Mouse (Mus musculus) MEL (cell line): Measurements from ENCODE around the gene Ocln.
A peak's percentile ranks its signal among the peaks of the same experiment; 100 is the strongest.
"Not testable (repeated sequence)": the region's sequence is repeated elsewhere in the genome, so short reads cannot be mapped to it uniquely, and the experiment has no call there.

ENCODE experiments used
- BHLHE40 ChIP-seq: IDR thresholded peaks from 2 replicates; pipeline ENCODE4 v1.6.1; 2012; ENCODE audit warnings: low read depth, mild to moderate bottlenecking, inconsistent platforms, low read length, improper control_type of control experiment, borderline replicate concordance
- CTCF ChIP-seq, 3 experiments: IDR thresholded peaks in 2 of 3; conservative IDR thresholded peaks in 1 of 3; 2 replicates each; pipeline ENCODE4 v1.5.1; 2011 to 2012; ENCODE audit warnings: low read length in 3 of 3, low read depth in 2 of 3, mild to moderate bottlenecking in 2 of 3, improper control_type of control experiment in 1 of 3, inconsistent platforms in 1 of 3, mixed read lengths in 1 of 3, moderate library complexity in 1 of 3; ENCODE audit not compliant: control insufficient read depth in 1 of 3, insufficient read depth in 1 of 3, poor library complexity in 1 of 3, severe bottlenecking in 1 of 3
- HCFC1 ChIP-seq: IDR thresholded peaks from 2 replicates; pipeline ENCODE4 v1.6.1; 2012; ENCODE audit warnings: low read depth, mild to moderate bottlenecking, inconsistent platforms, low read length, improper control_type of control experiment, moderate library complexity
- KAT2A ChIP-seq: conservative IDR thresholded peaks from 2 replicates; pipeline ENCODE4 v1.6.1; 2012; ENCODE audit warnings: low read depth, low read length, improper control_type of control experiment, inconsistent platforms
- MXI1 ChIP-seq: IDR thresholded peaks from 2 replicates; pipeline ENCODE4 v1.6.1; 2011; ENCODE audit warnings: mild to moderate bottlenecking, low read depth, low read length, improper control_type of control experiment
- NRF1 ChIP-seq: IDR thresholded peaks from 2 replicates; pipeline ENCODE4 v1.6.1; 2014; ENCODE audit warnings: low read depth, mild to moderate bottlenecking, inconsistent platforms, low read length, improper control_type of control experiment, moderate library complexity; ENCODE audit not compliant: poor library complexity, insufficient read depth, severe bottlenecking
- POLR2A ChIP-seq, 2 experiments: IDR thresholded peaks; 2 replicates each; pipeline ENCODE4 v1.6.1; 2011 to 2012; ENCODE audit warnings: low read length in 2 of 2, mild to moderate bottlenecking in 2 of 2, control low read depth in 1 of 2, improper control_type of control experiment in 1 of 2, low read depth in 1 of 2, moderate library complexity in 1 of 2; ENCODE audit not compliant: control insufficient read depth in 1 of 2, insufficient read depth in 1 of 2, poor library complexity in 1 of 2

GRCm38 (mm10) chr13:100494370-100494769, 58.1 kb downstream of the Ocln start:
- TF ChIP-seq CTCF (IDR thresholded peaks at IDR 0.05 in 2 of 3, conservative IDR thresholded peaks at IDR 0.05 in 1 of 3; ENCODE audit: control insufficient read depth in 1 of 3, insufficient read depth in 1 of 3, low read depth in 2 of 3, low read length in 3 of 3, poor library complexity in 1 of 3, severe bottlenecking in 1 of 3), result peak; percentile 19 to 33 (median 32); a peak in 5 of 6 replicates
- TF ChIP-seq KAT2A; POLR2A (IDR thresholded peaks at IDR 0.05; ENCODE audit: control insufficient read depth in 1 of 2, insufficient read depth in 1 of 2, low read depth in 1 of 2, low read length in 2 of 2, poor library complexity in 1 of 2); MXI1; NRF1; HCFC1; BHLHE40: not testable (repeated sequence)
